Mouse (Mus musculus) adrenal gland, adult 2 months (tissue): ENCODE results near the gene Shpk. TPM values are rescaled to one million over a fixed set of nuclear protein-coding genes. Genes with fewer than 3 reads are reported as not detected.

Experiments used
- DNase-seq: peaks from one replicate; pipeline ENCODE4 v3.0.0; 2021
- polyA plus RNA-seq: library from polyadenylated mRNA; depleted of rRNA; stranded (reverse); fragments of >200 nt; gene quantifications from 2 replicates; pipeline ENCODE4 v1.2.3, GENCODE M21; 2012; rRNA removed
- total RNA-seq, 2 experiments: library from RNA; stranded (reverse); gene quantifications; 2 replicates each; pipeline ENCODE4 v1.2.3; 2021

Shpk gene
- total and polyA plus RNA-seq, 3 experiments, result 8.8 to 12.4 (median 10.9) TPM

DNA sequence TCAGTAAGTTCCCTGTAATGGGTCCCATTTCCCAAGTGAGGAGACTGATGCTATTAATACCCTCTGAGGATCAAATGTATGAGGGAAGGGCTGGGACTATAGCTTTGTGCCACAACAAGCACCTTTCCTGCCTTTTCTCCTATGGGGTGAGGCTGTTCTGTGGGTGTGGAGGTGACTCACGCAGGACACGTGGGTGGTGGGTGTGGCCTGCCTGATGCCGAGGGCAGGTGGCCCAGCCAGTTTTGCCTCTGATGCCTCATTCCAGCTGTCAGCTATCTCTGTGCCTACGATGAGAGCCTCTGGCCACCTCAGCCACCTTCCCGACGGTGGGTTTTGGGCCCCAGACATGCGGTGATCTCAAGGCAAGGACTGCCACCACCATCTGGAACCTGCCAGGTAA, 68.0 kb downstream of the Shpk start, which contains the start of gene Trpv3:
Gene Trpv3, plus strand, starts transcription at position 122 of the 400 bp plus-strand sequence.
- DNase-seq, result no peak

Other genes with a start within 250 kb of the Shpk start
- 10 to 100 TPM in 1 of 2 experiments, 1 to 10 TPM in 1; 7.2 to 11.6 TPM for gene Atp2a3, start 238.3 kb upstream of the Shpk start, total RNA-seq
- gene Atp2a3, start 238.3 kb upstream of the Shpk start, polyA plus RNA-seq, result 11.3 and 11.9 TPM in 2 replicates
- gene P2rx1, start 200.4 kb upstream of the Shpk start, total RNA-seq, result under 1 TPM; 0.40 to 0.55 TPM
- gene P2rx1, start 200.4 kb upstream of the Shpk start, polyA plus RNA-seq, result 0.85 and 1.0 TPM in 2 replicates
- 1 to 10 TPM; 1.8 to 9.8 TPM for gene Camkk1, start 180.5 kb upstream of the Shpk start, total RNA-seq
- gene Camkk1, start 180.5 kb upstream of the Shpk start, polyA plus RNA-seq, result 2.2 and 3.2 TPM in 2 replicates
- 1 to 10 TPM; 9.4 to 9.5 TPM for gene Ncbp3, start 151.7 kb upstream of the Shpk start, total RNA-seq
- gene Ncbp3, start 151.7 kb upstream of the Shpk start, polyA plus RNA-seq, result 1.6 and 1.7 TPM in 2 replicates
- under 1 TPM; 0.23 to 0.79 TPM for gene Itgae, start 108.9 kb upstream of the Shpk start, total RNA-seq
- 0.39 and 0.54 TPM in 2 replicates for gene Itgae, start 108.9 kb upstream of the Shpk start, polyA plus RNA-seq
- gene Haspin, start 61.2 kb upstream of the Shpk start, total RNA-seq, result under 1 TPM; 0.35 TPM
- 0.70 and 0.91 TPM in 2 replicates for gene Haspin, start 61.2 kb upstream of the Shpk start, polyA plus RNA-seq
- gene P2rx5, start 39.0 kb upstream of the Shpk start, total RNA-seq, result 10 to 100 TPM in 1 of 2 experiments, 1 to 10 TPM in 1; 4.4 to 10.9 TPM
- 2.3 and 2.9 TPM in 2 replicates for gene P2rx5, start 39.0 kb upstream of the Shpk start, polyA plus RNA-seq
- gene Emc6, start 22.4 kb upstream of the Shpk start, total RNA-seq, result 10 to 100 TPM; 86.1 to 88.7 TPM
- gene Emc6, start 22.4 kb upstream of the Shpk start, polyA plus RNA-seq, result 91.0 and 117 TPM in 2 replicates
- gene Tax1bp3, start 22.4 kb upstream of the Shpk start, total RNA-seq, result 10 to 100 TPM; 71.0 to 87.8 TPM
- gene Tax1bp3, start 22.4 kb upstream of the Shpk start, polyA plus RNA-seq, result 71.0 and 77.0 TPM in 2 replicates
- 10 to 100 TPM; 16.8 to 18.3 TPM for gene Ctns, start 418 bp upstream of the Shpk start, total RNA-seq
- 11.1 and 12.5 TPM in 2 replicates for gene Ctns, start 418 bp upstream of the Shpk start, polyA plus RNA-seq
- gene Trpv1, start 34.8 kb downstream of the Shpk start, total RNA-seq, result under 1 TPM; 0.21 to 0.26 TPM
- 0.62 and 1.0 TPM in 2 replicates for gene Trpv1, start 34.8 kb downstream of the Shpk start, polyA plus RNA-seq
- gene Trpv3, start 67.9 kb downstream of the Shpk start, total RNA-seq, result under 1 TPM; 0.12 to 0.14 TPM
- gene Trpv3, start 67.9 kb downstream of the Shpk start, polyA plus RNA-seq, result 0.04 and 0.09 TPM in 2 replicates
- gene Aspa, start 130.1 kb downstream of the Shpk start, total RNA-seq, result 10 to 100 TPM; 12.9 to 27.6 TPM
- gene Aspa, start 130.1 kb downstream of the Shpk start, polyA plus RNA-seq, result 0.48 and 0.59 TPM in 2 replicates
- not detected for gene Gm49340, start 130.3 kb downstream of the Shpk start, total RNA-seq
- gene Gm49340, start 130.3 kb downstream of the Shpk start, polyA plus RNA-seq, result 0.04 TPM in 1 of 2 replicates, not detected in the other
- 1 to 10 TPM; 1.1 to 1.5 TPM for gene Spata22, start 130.3 kb downstream of the Shpk start, total RNA-seq
- gene Spata22, start 130.3 kb downstream of the Shpk start, polyA plus RNA-seq, result not detected in 2 replicates
- gene Olfr20, start 151.3 kb downstream of the Shpk start, total RNA-seq, result not detected
- 0.22 and 0.31 TPM in 2 replicates for gene Olfr20, start 151.3 kb downstream of the Shpk start, polyA plus RNA-seq
- gene Olfr376, start 171.8 kb downstream of the Shpk start, total RNA-seq, result not detected
- not detected in 2 replicates for gene Olfr376, start 171.8 kb downstream of the Shpk start, polyA plus RNA-seq
- not detected for gene Olfr1, start 200.2 kb downstream of the Shpk start, total RNA-seq
- gene Olfr1, start 200.2 kb downstream of the Shpk start, polyA plus RNA-seq, result not detected in 2 replicates
- gene Olfr378, start 229.0 kb downstream of the Shpk start, total RNA-seq, result not detected
- gene Olfr378, start 229.0 kb downstream of the Shpk start, polyA plus RNA-seq, result not detected in 2 replicates